Mouse (Mus musculus) NIH3T3 (cell line): ENCODE measurements around the gene Pard6b.

ENCODE experiments used
- DNase-seq: peaks from one replicate; pipeline ENCODE4 v3.0.0-alpha.2; 2012; ENCODE audit warnings: low read depth

The Pard6b gene

DNA sequence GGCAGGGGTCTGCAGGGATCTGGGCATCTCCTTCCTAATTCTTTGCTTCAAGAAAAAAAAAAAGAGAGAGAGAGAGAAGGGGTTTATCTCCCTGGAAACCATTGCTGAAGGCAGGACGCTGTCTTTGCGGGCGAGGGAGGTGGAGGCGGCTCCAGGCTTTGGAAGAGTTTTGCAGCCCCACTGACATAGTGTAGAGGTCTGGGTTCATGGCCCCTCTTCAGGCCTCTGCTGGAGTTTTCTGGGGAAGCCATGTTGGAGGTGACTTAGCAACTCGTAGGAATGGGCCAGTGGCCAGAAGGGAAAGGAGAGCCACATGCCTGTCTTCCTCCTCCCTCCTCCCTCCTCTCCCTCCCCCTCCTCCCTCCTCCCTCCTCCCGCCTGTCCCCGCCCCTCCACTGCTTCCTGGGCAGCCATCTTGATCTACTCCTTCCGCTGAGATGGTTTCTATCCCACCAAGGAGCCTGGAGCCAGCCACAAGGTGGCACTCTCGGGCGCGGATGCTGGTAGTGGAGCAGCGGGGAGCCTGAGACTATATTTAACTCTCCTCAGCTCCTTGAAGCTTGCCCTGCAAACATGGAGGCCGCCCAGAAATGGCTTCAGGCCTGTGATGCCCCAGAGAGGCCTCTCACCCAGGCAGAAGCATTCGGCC lies 47.5 kb downstream of the Pard6b start:
- DNase-seq: peak; percentile 86

DNA sequence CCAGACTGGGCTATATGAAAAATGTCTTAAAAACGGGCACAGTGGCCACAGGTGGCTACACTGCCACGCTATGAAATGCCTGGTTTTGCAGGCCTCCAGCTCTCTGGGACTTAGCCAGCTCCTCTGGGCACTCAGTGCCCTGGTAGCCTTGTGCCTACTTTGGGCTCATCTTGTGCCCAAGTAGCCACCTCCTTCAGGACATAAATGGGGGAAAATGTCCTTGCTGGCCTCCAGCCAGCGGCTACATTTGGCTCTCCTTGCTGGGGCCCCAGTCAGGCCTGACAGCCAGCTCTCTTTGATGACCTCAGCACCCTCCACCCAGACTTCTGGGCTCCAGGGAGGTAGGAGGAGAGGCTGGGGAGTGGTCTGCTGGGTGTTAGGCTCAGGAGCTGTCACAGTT lies 49.2 kb downstream of the Pard6b start:
- no peak for DNase-seq

DNA sequence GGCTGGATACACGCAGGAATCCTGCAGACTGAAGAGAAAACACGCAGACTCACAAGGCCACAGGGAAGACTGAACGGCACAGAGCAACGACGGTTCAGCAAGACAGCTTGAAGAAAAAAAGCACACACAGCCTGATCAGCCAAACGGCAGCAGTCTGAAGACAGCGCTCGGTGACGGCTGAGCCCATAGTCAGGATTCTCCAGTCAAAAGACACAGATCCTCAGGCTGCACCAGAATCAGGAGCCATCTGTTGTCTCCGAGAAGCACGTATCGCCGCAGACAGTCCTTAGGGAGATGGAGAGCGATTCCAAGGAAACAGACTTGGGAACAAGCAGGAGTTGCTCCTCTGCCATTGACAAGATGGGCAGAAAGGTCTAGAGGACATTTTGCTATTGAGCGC lies 56.4 kb downstream of the Pard6b start:
- DNase-seq: no peak

DNA sequence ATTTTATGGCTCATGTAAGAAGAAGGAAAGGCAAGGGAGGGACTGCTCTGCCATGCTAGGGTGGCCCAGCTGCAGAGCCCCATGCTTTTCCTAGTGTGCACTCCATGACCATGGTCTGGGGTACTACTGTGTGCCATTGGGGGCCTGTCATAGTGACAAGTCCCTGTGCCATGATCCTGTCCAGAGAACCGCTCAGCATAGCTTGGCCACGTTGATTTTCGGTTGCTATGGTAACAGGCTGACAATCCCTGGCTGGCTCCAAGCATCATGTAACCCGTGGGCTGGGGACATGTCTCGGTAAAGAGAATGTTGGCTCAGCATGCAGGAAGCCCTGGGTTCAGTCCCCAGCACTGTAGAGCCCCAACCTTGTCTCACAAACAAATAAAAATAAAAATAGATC lies 63.0 kb downstream of the Pard6b start:
- DNase-seq: no peak

DNA sequence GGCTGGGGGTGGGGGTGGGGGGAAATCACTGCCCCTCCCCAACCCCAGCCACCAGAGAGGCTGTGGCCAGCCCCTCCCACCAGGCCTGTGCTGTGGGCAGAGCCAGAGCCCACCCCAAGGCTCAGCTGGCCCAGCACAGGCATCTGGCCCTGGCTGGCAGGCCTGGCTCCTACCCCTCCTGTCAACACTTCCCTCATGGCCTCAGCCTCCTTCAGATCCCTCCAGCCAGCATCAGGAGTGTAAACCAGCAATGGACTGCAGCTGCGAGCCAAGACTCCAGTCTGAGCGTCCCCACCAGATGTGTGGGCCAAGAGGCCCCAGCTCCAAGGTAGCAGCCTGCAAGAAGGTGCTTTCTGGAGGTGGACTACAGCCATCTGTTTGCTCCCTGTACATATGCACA lies 64.6 kb downstream of the Pard6b start:
- DNase-seq: peak; percentile 69

DNA sequence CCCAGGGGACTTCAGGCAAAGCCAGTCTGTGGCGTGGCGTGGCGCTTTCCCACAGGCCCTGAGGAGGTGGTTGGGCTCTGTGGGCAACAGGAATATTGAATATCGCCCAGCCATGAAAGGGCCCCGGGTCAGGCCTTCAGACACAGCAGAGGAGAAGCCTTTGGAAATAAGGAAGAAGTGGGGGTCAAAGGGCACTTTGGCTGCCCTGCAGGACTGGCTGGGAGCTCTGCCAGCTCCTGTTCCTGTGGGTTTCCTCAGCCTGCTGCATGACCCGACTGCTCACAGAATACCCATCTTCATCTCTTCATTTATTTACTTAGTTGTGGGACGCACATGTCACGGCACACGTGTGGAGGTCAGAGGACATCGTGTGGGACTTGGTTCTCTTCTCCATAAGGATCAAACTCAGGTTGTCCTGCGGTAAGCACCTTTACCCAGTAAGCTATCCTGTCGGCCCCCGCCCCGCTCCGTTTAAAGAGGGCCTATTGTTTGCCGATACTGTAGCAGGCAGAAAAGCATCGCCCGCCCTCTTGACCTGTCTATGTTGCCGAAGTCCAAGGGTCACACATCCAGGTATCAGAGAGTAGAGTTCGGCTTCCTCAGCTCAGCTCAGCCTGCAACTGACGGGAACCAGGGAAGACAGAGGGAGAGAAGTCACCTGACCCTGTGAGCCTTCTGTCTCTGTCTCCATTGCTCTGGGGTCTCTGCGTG lies 67.1 kb downstream of the Pard6b start:
- DNase-seq: no peak

DNA sequence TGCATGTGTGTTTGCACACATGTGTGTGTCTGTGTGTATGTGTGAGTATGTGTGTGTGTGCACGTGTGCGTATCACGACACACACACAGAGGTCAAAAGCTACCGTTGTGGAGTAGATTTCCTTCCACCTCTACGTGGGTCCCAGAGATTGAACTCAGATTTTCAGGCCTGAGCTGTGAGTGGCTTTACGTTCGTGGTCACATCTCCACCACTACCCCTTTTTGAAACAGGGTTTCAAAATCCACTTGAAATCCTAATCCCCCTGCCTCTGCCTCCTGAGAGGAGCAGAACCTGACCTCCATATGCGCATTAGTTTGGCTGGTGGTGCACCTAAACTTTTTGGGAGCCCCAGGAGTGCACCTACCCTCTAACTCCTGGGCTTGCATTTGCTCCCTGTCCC lies 68.4 kb downstream of the Pard6b start:
- DNase-seq: no peak
